Mouse (Mus musculus) heart, embryonic 16.5 days (tissue): Measurements from ENCODE around the gene Dtymk. TPM values are rescaled to one million over a fixed set of nuclear protein-coding genes. Genes with fewer than 3 reads are reported as not detected.

Experiments
- ATAC-seq: fragments of 200-750 bp; cut with Nextera tagmentation; replicated peaks from 2 replicates; pipeline ENCODE4 v1.8.0; 2017; ENCODE audit warnings: moderate number of reproducible peaks; ENCODE audit not compliant: insufficient read depth, low FRiP score; ENCODE audit errors: extremely low read depth
- H3K27ac ChIP-seq: fragments of 300-500 bp; sonication (generic); 2 replicates; pipeline ENCODE4 v1.5.1; 2014; ENCODE audit warnings: mild to moderate bottlenecking, low read length, control low read depth, moderate library complexity
- H3K27me3 ChIP-seq: fragments of 300-500 bp; sonication (generic); 2 replicates; pipeline ENCODE4 v1.6.1; 2014; ENCODE audit warnings: low read length, mixed read lengths; ENCODE audit not compliant: control insufficient read depth, insufficient read depth
- H3K36me3 ChIP-seq: fragments of 300-500 bp; sonication (generic); 2 replicates; pipeline ENCODE4 v1.6.1; 2014; ENCODE audit not compliant: control insufficient read depth, insufficient read depth
- H3K4me1 ChIP-seq: fragments of 300-500 bp; sonication (generic); 2 replicates; pipeline ENCODE4 v1.6.1; 2014; ENCODE audit warnings: low read length, mixed read lengths; ENCODE audit not compliant: control insufficient read depth, insufficient read depth
- H3K4me2 ChIP-seq: fragments of 300-500 bp; sonication (generic); 2 replicates; pipeline ENCODE4 v1.6.1; 2014; ENCODE audit warnings: low read depth, mild to moderate bottlenecking, control low read depth, low read length
- H3K4me3 ChIP-seq: fragments of 300-500 bp; sonication (generic); 2 replicates; pipeline ENCODE4 v1.5.1; 2014; ENCODE audit warnings: mild to moderate bottlenecking, control low read depth, low read length
- H3K9ac ChIP-seq: fragments of 300-500 bp; sonication (generic); 2 replicates; pipeline ENCODE4 v1.6.1; 2014; ENCODE audit warnings: low read length, control low read depth
- H3K9me3 ChIP-seq: fragments of 300-500 bp; sonication (generic); replicated peaks from 2 replicates; pipeline ENCODE4 v1.6.1; 2016; ENCODE audit warnings: low read length; ENCODE audit not compliant: control insufficient read depth
- WGBS: fragments of 180-500 bp; shearing (Covaris S2); extraction: QIAGEN DNeasy Blood & Tissue Kit; methylation state at CpG from one replicate; pipeline ENCODE4 v1.1.7; 2014; 5-methylcytosine and 5-hydroxymethylcytosine counted together
- polyA plus RNA-seq: library from polyadenylated mRNA; unstranded; fragments of >200 nt; fragmentation: Nextera tagmentation; extraction: Ambion mirVana; gene quantifications from 2 replicates; pipeline ENCODE4 v1.2.1, GENCODE M21; 2015

Gene Dtymk
- polyA plus RNA-seq, 1 experiment from 2014 or later = 172 TPM

DNA sequence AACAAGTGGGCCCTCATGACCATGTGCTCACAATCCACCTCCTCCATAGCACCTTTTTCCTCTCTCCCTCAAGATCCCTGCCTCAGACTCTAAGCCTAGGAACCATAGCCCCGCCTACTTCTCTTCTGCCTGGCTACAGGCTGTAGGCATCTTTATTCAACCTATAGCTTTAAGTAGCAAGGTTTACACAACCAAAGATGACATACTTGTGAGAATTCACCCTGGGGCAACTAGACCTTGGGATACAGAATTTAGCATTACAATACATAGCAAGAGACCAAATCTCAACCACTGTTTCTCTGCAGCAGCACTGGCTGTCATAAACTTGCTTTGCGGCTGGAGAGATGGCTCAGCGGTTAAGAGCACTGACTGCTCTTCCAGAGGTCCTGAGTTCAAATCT, 8.3 kb upstream of the Dtymk start:
- H3K9ac ChIP-seq = no peak overlapping the region

DNA sequence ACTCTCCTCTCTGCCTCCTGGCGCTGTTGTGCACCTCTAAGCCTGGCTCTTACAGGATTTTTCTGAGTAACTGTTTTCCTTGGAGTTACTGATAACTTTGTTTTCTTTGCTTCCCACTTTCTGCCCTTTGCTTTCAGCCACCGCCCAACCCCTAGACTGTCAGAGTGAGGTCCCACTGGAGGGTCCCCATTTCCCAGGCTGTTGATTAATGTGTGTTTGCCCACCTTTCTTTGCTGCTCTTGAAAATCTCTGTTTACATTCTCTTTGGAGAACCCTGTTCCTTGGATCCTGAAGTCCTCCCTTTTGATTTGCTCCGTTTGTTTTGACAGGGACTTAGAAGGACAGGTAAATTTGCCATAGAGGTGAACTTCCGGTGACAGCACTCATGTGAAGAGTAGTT, 7.1 kb upstream of the Dtymk start:
- 90% methylated on average over 4 of the region's 4 CpGs for WGBS
- no peak for ATAC-seq
- H3K9ac ChIP-seq = no peak overlapping the region

More for the DNA sequence above, 8.3 kb upstream of the Dtymk start:
- H3K27me3 ChIP-seq = no peaks in the 10 kb centered on the region
- no peak for ATAC-seq
- no peak overlapping the region for H3K27ac ChIP-seq
- peaks cover 62% of the 10 kb centered on the region for H3K36me3 ChIP-seq
- H3K4me3 ChIP-seq = no peak overlapping the region
- H3K4me2 ChIP-seq = no peak overlapping the region
- H3K9me3 ChIP-seq = no peaks in the 10 kb centered on the region
- peaks cover 7% of the 10 kb centered on the region for H3K4me1 ChIP-seq
- 94% methylated on average over 3 of the region's 3 CpGs for WGBS

DNA sequence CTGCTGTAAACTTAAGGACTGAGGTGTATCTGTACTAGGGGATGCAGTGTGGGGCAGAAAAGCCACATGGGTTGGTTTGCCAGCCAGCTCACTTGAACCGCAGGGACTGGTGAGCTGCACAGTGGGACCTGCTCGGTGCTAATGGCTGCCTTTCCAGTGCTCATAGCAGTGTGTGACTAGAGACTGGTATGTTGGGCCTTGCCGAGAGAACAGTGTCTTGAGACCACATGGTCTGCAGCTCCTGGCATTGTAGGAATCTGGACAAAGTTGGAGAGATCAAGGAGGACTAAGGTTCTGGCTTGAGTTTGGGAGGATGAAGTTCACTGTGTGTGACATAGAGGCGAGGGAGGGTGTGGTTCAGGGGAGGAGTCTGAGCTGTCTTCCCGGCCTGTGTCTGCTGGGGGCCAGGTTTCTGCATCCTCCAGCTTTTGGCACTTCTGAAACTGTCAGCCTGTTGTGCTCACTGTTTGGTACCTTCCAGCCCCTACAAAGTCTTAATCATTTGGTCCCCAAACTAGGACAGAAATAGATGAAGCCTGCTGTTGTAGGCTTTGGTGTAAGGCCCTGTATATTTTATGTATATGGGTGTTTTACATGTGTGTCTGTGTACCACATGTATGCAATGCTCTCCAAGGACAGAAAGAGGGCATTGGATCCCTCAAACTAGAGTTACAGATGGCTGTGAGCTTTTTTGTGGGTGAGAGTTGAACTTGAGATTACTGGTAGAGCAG, 3.7 kb upstream of the Dtymk start:
- Histone ChIP-seq H3K9ac (peak overlapping the region; percentile 90), H3K4me3 (no peak overlapping the region; the same call in 1 of the 2 replicates), H3K27me3 (no peaks in the 10 kb centered on the region), H3K36me3 (peaks cover 33% of the 10 kb centered on the region), H3K9me3 (no peaks in the 10 kb centered on the region), H3K4me1 (peaks cover 35% of the 10 kb centered on the region), H3K4me2 (peak overlapping the region; percentile 92), H3K27ac (peak overlapping the region; percentile 96)
- ATAC-seq = no peak
- WGBS = 62% methylated on average over 5 of the region's 5 CpGs

More for the DNA sequence above, 7.1 kb upstream of the Dtymk start:
- Histone ChIP-seq H3K36me3 (peaks cover 51% of the 10 kb centered on the region), H3K9me3 (no peaks in the 10 kb centered on the region), H3K4me1 (peaks cover 16% of the 10 kb centered on the region), H3K4me3 (no peak overlapping the region), H3K27ac (no peak overlapping the region), H3K4me2 (no peak overlapping the region), H3K27me3 (no peaks in the 10 kb centered on the region)

GRCm38 (mm10) chr1:93804818-93805217, 3.1 kb upstream of the Dtymk start:
- Histone ChIP-seq H3K36me3 (peaks cover 29% of the 10 kb centered on the region), H3K27ac (peak overlapping the region; percentile 96), H3K27me3 (no peaks in the 10 kb centered on the region), H3K9me3 (no peaks in the 10 kb centered on the region), H3K4me2 (peak overlapping the region; percentile 92), H3K4me3 (peak overlapping the region; percentile 89), H3K9ac (peak overlapping the region; percentile 90), H3K4me1 (peaks cover 35% of the 10 kb centered on the region)
- ATAC-seq = no peak
- WGBS = 47% methylated on average over 4 of the region's 4 CpGs

GRCm38 (mm10) chr1:93803556-93804507, 2.1 kb upstream of the Dtymk start, which contains the start of gene Ing5:
Ing5 (plus strand) TSS chr1:93803965.
- H3K9me3 ChIP-seq = no peaks in the 10 kb centered on the region
- peak within 1 kb of the TSS; percentile 94 for H3K4me2 ChIP-seq
- WGBS = under 1% methylated on average over 83 of the region's 94 CpGs
- H3K4me3 ChIP-seq = peak within 1 kb of the TSS; percentile 89
- peaks cover 31% of the 10 kb centered on the region for H3K36me3 ChIP-seq
- no peaks in the 10 kb centered on the region for H3K27me3 ChIP-seq
- H3K4me1 ChIP-seq = peaks cover 35% of the 10 kb centered on the region
- peak; percentile 91 for ATAC-seq
- H3K27ac ChIP-seq = peak within 1 kb of the TSS; percentile 96
- peak within 1 kb of the TSS; percentile 90 for H3K9ac ChIP-seq

DNA sequence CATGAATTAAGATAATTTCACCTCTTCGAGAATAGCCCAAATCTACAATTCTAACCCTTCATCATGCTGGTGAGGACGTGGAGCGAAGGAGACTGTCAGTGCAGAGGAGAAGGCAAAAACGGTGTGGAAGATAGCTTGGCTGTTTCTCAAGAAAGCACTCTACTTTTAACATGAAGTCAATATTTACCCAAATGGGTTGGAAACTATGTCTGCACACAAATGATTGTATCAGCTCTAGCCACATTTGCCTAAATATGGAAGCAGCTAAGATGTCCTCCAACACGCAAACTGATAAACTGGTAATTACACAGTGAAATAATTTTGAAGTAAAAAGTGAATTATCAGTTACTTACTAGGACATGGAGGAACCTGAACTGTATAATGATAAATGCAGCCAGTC, 1.0 kb upstream of the Dtymk start:
- H3K4me3 ChIP-seq = no peak overlapping the region
- peaks cover 35% of the 10 kb centered on the region for H3K4me1 ChIP-seq
- H3K9ac ChIP-seq = peak overlapping the region; percentile 86
- peak overlapping the region; percentile 96 for H3K27ac ChIP-seq
- H3K36me3 ChIP-seq = peaks cover 25% of the 10 kb centered on the region
- no peaks in the 10 kb centered on the region for H3K9me3 ChIP-seq
- H3K4me2 ChIP-seq = peak overlapping the region; percentile 94
- 74% methylated on average over 5 of the region's 5 CpGs for WGBS
- no peak for ATAC-seq
- H3K27me3 ChIP-seq = no peaks in the 10 kb centered on the region

GRCm38 (mm10) chr1:93800670-93801503, 847 bp downstream of the Dtymk start:
- Histone ChIP-seq H3K4me3 (peak overlapping the region; percentile 87), H3K9ac (peak overlapping the region; percentile 89), H3K4me2 (peak overlapping the region; percentile 94), H3K27ac (peak overlapping the region; percentile 93), H3K9me3 (no peaks in the 10 kb centered on the region), H3K36me3 (peaks cover 13% of the 10 kb centered on the region), H3K4me1 (peaks cover 37% of the 10 kb centered on the region), H3K27me3 (no peaks in the 10 kb centered on the region)
- ATAC-seq = no peak
- 71% methylated on average over 21 of the region's 21 CpGs for WGBS

- Histone ChIP-seq H3K4me2 (peak overlapping the region; percentile 13; the same call in 1 of the 2 replicates), H3K27ac (0 out of 2 replicates have a peak overlapping the region, but pooled peaks have one; percentile 6), H3K9ac (no peak overlapping the region), H3K4me3 (no peak overlapping the region), H3K36me3 (peaks cover 52% of the 10 kb centered on the region), H3K4me1 (peaks cover 7% of the 10 kb centered on the region), H3K9me3 (no peaks in the 10 kb centered on the region), H3K27me3 (no peaks in the 10 kb centered on the region)
- WGBS = 51% methylated on average over 8 of the region's 8 CpGs
- no peak for ATAC-seq
Measured at GRCm38 (mm10) chr1:93795886-93796285, 5.8 kb downstream of the Dtymk start.
